Mouse (Mus musculus): ENCODE data around the gene Exoc7.
A peak's percentile ranks its signal among the peaks of the same experiment; 100 is the strongest.
"Not testable (repeated sequence)": the region's sequence is repeated elsewhere in the genome, so short reads cannot be mapped to it uniquely, and the experiment has no call there.

Gene Exoc7

DNA sequence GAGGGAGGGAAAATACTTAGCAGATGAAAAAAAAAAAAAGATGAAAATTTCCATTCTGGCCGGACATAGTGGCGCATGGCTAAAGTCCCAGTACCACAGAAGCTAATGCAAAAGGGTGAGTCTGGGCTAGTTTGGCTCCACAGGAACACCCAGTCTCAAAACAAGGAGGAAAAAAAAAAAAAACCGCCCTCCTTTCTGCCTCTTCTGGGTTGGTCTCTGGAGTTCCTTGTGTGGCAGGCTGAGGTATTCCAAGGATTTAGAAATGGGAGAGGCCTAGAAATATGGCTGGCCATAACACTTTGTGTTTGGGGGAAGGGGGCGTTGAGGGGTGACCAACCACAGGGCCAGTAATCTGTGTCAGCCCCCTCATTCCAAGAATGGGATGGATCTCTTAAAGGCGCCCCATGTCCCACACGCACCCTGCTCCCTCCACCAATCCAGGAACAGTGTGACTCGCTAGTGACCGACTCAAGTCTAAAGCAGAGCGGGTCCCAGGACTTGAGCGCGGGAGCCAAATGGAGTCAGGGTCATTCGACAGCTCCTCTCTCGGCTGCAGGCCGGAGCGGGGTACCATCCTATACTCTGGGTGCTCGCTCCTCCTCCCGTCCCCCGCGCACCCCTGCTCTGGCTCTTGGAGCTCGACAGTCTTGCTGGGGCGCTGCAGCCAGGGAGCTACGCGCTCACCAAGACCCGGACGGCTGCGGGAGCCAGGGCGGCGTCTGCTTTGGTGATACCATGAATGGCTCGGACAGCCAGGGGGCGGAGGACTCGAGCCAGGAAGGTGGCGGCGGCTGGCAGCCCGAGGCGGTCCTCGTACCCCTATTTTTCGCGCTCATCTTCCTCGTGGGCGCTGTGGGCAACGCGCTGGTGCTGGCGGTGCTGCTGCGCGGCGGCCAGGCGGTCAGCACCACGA, 26.0 kb downstream of the Exoc7 start, which contains the start of gene Galr2:
Gene Galr2, plus strand, starts transcription at position 189 of the 913 bp plus-strand sequence.
- no peak for DNase-seq (ENCODE audit: low read depth, low spot score)

GRCm38 (mm10) chr11:116277184-116277583, 29.8 kb downstream of the Exoc7 start:
- DNase-seq (ENCODE audit: low read depth, low spot score), result not testable (repeated sequence)

GRCm38 (mm10) chr11:116274045-116274666, 32.9 kb downstream of the Exoc7 start, which contains the start of gene Srp68:
TSS of gene Srp68 (minus strand) at chr11:116274217.
- peak; percentile 93 for DNase-seq (ENCODE audit: low read depth, low spot score)

DNA sequence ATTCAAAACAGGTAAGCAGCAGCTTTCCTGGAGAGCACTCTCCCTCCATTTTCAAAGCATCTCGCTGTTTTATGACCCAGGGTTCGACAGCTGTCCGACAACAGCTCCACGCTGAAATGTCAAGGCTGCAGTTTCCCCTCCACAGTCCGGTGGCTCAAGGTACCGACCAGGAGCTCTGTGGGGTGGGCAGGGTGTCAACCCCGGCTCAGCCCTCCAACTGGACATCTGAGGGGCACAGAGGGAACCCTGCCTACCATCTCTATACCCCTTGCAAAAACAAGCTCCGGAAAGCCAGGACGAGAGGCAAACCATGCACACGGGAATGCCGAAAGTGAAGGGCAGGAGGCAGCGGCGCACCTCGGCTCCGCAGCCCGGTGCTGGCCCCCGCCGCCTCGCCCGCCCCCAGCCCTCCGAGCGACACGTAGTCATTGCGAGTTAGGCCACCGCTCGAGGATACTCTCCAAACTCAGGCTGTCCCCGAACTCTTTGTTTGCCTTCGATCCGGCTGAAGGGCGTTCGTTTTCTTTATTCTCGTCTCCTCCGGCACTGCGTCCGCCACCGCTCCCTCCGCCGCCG, 33.5 kb downstream of the Exoc7 start:
- no peak for DNase-seq (ENCODE audit: low read depth, low spot score)

- no peak for DNase-seq (ENCODE audit: low read depth, low spot score)
These were observed 34.2 kb downstream of the Exoc7 start for GRCm38 (mm10) chr11:116272589-116273468.

DNA sequence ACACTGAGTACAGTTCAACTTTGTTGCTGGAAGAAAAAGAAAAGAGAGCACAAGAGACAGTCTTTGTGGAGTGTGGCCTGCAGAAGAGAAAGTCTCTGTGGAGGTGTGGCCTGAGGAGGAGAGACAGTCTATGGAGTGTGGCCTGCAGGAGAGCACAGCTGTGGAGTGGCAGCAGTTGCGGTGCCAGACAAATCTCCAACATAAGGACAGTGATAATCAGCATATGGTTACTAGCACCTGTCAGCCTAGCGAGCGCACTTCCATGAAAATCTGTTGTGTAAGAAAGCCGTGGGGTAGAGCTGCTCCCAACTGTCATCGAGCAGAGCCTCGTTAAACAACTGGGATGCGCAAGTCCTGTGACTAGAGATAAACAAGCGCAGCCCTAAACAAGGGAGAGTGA, 37.5 kb downstream of the Exoc7 start:
- no peak for DNase-seq (ENCODE audit: low read depth, low spot score)

DNA sequence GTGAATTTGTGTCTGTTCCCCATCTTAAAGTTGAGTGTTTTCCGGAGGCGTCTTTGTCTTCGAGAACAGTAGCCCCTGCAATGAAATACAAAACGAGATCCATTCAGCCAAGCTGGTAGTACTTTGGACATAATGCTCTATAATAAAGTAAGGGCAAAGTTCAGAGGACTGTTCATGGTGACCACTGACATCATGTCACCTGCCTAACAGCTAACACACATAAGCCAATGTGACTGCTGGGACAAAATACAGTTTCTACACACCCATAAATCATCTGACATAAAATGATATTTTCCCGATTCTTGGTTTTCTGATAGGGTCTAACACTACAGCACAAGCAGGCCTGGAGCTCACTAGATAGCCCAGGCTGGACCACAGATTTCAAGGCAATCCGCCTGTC, 38.7 kb downstream of the Exoc7 start:
- no peak for DNase-seq (ENCODE audit: low read depth, low spot score)

GRCm38 (mm10) chr11:116267637-116268036, 39.4 kb downstream of the Exoc7 start:
- DNase-seq (ENCODE audit: low read depth, low spot score), result no peak

DNA sequence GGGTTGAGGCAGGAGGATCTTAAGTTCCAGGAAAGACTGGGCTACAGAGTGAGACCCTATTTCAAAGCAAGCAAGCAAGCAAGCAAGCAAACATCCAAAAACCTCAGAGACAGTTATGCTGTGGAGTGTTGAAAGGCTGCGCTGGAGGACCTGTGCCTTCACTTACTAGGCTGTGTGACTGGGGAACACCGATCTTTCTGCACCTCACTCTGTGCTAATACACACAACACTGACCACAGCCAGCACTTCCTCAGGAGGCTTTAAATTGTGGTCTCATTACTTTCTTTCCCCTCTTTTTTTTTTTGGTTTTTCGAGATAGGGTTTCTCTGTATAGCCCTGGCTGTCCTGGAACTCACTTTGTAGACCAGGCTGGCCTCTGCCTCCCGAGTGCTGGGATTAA, 41.2 kb downstream of the Exoc7 start:
- DNase-seq (ENCODE audit: low read depth, low spot score), result no peak

GRCm38 (mm10) chr11:116265352-116265751, 41.7 kb downstream of the Exoc7 start:
- DNase-seq (ENCODE audit: low read depth, low spot score), result no peak

DNA sequence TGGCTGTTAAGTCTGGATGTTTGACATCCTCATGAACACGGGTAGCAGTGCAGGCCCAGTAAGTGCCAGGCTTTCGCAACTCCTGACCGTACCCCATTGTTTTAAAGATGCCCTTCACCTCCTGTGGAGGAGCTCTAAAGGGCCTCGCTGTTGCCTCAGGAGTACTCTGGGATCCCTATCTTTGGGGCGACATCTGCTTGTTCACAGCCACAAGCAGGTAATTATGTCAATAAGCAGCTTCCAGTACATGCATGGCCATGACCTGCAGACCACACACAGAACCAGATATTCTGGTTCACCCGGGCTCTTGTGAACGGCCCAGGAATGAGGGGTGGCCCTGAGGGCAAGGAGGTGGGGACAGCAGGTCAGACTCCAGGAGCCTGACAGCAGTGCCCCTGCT, 46.8 kb downstream of the Exoc7 start:
- no peak for DNase-seq (ENCODE audit: low read depth, low spot score)

GRCm38 (mm10) chr11:116259461-116259860, 47.6 kb downstream of the Exoc7 start:
- no peak for DNase-seq (ENCODE audit: low read depth, low spot score)

DNA sequence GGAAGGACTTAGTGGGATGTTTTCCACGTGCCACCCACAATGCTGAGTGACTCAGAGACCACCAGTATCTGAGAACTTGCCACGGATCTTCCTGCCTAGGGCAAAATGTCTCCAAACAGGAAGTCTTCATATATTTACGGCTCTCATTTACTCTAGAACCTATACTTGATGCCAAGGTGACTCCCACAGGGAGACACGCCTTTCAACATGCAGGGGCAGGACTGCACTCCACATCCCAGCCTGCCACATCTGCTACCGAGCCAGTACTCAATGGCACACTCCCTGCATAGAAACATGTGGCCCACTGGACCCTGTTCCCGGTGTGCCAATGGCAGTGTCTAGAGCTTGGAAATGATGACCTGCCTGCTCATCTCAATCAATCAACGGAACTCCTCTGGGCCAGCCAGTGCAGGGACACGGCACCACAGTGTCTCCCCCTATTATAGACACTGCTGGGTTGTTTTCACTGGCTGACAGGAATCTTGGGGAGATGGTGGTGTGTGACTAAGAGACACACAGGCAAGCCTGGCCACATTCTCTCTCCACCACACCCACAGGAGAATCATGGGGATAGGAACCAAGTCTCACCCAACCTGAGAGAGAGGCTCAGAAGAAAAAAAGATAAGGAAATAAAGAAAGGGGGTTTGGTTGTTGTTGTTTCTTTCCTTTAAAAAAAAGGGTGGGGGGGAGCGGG, 50.9 kb downstream of the Exoc7 start:
- DNase-seq (ENCODE audit: low read depth, low spot score), result no peak

DNA sequence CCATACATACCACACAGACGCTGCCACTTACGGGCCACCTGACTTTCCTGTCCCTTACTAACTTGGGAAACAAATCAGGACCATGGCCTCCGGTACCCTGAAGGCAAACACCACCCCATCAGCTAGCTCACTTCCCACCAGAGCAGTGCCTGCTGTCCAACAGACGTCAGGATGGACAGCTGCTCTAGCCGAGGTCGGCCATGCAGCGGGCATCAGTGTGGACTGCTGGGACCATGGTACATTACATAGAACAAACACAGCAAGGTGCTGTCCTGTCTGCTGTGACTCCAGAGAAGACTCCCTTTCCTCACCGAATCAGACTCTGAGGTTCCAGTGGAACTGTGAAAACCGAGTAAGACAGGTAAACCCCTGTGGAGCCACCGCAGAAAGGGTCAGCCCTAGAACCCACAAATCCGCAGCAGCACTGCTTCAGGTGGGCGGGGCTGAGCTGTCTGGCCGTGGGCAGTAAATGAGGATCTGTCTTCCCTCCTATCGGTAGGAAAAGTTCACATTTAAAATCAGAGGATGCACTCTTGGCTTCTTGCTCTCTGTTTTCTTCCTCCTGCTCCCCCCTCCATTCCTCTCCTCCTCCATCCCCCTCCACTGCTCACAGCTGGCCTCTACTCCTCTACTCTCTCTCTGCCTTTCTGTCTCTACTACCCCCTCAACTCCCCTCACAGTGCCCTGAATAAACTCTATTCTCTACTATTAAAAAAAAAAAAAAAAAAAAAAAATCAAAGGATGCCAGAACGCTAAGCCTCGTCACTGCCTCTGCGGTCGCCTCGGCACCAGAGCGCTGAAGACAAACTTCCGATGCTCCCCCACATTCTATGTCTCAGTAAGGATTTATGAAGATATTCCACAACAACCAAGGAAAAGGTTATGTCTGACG, 51.7 kb downstream of the Exoc7 start:
- no peak for DNase-seq (ENCODE audit: low read depth, low spot score)

DNA sequence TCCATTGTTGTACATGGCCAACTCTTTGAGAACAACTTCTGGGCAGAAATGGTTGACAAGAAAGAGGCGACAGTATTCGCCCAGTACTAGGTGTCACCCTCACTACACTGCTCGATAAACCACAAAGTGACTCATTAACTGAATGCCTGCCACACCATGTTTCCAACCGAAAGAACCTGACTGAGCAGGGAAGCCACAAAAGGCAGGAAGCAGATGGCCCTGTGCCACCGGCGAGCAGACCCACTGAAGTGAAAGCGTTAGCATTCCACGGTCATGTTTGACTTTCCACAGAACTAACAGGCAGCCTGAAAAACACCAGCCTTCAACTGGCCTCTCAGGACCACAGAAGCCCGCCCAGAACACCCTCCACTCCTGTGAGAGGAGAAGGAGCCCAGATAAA, 52.4 kb downstream of the Exoc7 start:
- DNase-seq (ENCODE audit: low read depth, low spot score), result no peak

DNA sequence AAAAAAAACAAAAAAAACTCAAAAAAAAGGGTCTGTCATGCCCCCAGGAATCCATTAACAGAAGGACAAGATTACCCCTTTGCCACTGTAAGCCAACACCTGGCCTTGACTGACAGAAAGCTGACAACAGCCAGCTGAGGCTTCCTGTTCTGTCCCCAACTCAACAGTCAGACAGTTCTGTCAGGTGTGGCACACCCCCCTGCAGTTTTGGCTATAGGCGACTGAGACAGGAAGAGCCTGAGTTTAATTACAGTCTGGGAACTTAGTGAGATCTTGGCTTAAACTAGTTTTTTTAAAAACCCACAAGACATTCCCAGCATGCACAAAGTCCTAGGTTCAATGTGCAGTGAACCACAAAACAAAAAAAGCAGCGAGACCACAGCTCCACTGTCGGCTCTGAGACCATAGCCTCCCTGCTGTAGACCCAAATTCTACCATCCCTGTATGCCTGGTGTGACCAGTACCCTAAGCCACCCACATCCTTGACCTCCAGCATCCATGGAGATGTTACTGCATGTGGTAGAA, 53.9 kb downstream of the Exoc7 start:
- no peak for DNase-seq (ENCODE audit: low read depth, low spot score)

GRCm38 (mm10) chr11:116250898-116251297, 56.1 kb downstream of the Exoc7 start:
- DNase-seq (ENCODE audit: low read depth, low spot score), result no peak

DNA sequence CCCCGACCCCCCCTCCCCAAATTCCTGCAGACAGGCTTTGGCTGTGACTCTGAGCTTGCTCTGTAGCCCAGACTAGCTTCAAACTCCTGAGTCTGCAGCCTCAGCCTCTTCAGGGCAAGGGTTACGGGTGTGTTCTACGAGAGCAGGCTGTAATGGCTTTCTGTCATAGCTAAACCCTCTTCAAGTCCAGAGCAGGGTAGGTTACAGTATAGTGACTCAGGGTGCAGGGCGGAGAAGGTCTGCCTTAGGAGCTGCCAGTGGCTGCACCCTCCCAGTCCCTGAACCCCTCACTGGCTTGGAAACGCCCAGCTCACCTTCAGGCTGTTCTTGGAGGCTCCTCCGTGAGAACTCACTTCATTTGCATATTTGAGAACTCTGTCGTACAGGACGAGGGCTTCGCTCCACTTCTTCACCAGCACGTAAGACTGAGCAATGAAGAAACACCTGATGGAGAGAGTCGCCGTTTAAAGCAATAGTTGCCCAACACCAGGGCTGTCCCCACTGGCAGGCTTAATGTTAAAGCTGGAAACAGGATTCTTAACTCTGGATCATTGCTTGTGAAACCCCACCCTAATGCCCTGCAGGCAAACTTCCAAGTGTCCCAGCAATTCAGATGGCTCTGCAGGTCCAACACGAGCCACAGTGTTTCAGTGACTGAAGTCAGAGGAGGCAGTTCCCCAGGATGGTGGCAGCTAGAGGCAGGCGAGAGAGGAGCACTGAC, 59.4 kb downstream of the Exoc7 start:
- DNase-seq (ENCODE audit: low read depth, low spot score), result no peak

GRCm38 (mm10) chr11:116245616-116246015, 61.4 kb downstream of the Exoc7 start:
- no peak for DNase-seq (ENCODE audit: low read depth, low spot score)
